Mouse (Mus musculus): ENCODE measurements around the gene Olfr1040. TPM values are rescaled to one million over a fixed set of nuclear protein-coding genes. Genes with fewer than 3 reads are reported as not detected.

Gene Olfr1040
- polyA plus RNA-seq, 1 experiment = not detected

DNA sequence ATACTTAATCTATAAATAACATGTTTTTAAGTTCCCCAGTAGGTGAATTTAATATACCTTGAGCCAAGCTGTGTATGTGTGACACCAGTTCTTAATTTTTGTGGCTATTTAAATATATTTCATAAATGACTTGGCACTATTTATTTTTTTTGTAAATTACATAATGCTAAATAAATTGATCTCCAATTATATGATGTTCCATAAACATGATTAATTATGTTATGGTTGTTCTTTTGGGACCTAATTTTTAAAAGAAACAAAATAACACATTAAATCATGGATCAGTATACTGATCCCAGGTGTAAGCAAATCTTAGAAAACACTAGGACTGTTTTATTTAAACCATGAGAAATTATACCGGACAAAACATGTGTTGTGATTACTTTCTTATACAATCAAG lies 10.7 kb downstream of the Olfr1040 start, which contains the start of gene Olfr1039:
Gene Olfr1039, minus strand, starts transcription at position 101 of the 400 bp plus-strand sequence.
- Histone ChIP-seq H3K4me1 (ENCODE audit: control insufficient read depth, insufficient read depth, low read length) (no peaks in the 10 kb centered on the region), H3K4me3 (ENCODE audit: insufficient read depth, low read depth, low read length) (no peak within 1 kb of the TSS), H3K27ac (ENCODE audit: insufficient read depth, low read depth, low read length) (no peak within 1 kb of the TSS), H3K36me3 (ENCODE audit: control insufficient read depth, insufficient read depth, low read length) (no peaks in the 10 kb centered on the region), H3K27me3 (replicated peaks; ENCODE audit: control insufficient read depth, insufficient read depth, low read length) (no peaks in the 10 kb centered on the region)
- no peak for DNase-seq
- WGBS = 95% methylated on average over 1 of the region's 1 CpGs
- TF ChIP-seq POLR2A (IDR thresholded peaks at IDR 0.05; ENCODE audit: low read depth, low read length) (no peak), CTCF (conservative IDR thresholded peaks at IDR 0.05; ENCODE audit: insufficient read depth, insufficient read length, low read depth, low read length) (no peak)

Other genes starting within 250 kb of the Olfr1040 start
- gene Olfr1024, start 241.7 kb downstream of the Olfr1040 start, polyA plus RNA-seq (2012; rRNA removed) = not detected in 2 replicates
- gene Olfr1025-ps1, start 231.5 kb downstream of the Olfr1040 start, polyA plus RNA-seq (2012; rRNA removed) = not detected in 2 replicates
- not detected in 2 replicates for gene Olfr1026, start 225.2 kb downstream of the Olfr1040 start, polyA plus RNA-seq (2012; rRNA removed)
- gene Olfr1028, start 196.3 kb downstream of the Olfr1040 start, polyA plus RNA-seq (2012; rRNA removed) = not detected in 2 replicates
- gene Olfr1029, start 172.8 kb downstream of the Olfr1040 start, polyA plus RNA-seq (2012; rRNA removed) = 0.13 TPM in 1 of 2 replicates, not detected in the other
- gene Olfr1030, start 167.5 kb downstream of the Olfr1040 start, polyA plus RNA-seq (2012; rRNA removed) = not detected in 2 replicates
- not detected in 2 replicates for gene Olfr1031, start 156.4 kb downstream of the Olfr1040 start, polyA plus RNA-seq (2012; rRNA removed)
- not detected in 2 replicates for gene Olfr1032, start 141.2 kb downstream of the Olfr1040 start, polyA plus RNA-seq (2012; rRNA removed)
- 0.42 and 0.59 TPM in 2 replicates for gene Olfr1033, start 126.1 kb downstream of the Olfr1040 start, polyA plus RNA-seq (2012; rRNA removed)
- 0.08 and 0.13 TPM in 2 replicates for gene Olfr1034, start 100.9 kb downstream of the Olfr1040 start, polyA plus RNA-seq (2012; rRNA removed)
- not detected in 2 replicates for gene Olfr1036, start 72.7 kb downstream of the Olfr1040 start, polyA plus RNA-seq (2012; rRNA removed)
- not detected in 2 replicates for gene Olfr1037, start 59.3 kb downstream of the Olfr1040 start, polyA plus RNA-seq (2012; rRNA removed)
- gene Olfr1039, start 10.8 kb downstream of the Olfr1040 start, polyA plus RNA-seq (2012; rRNA removed) = not detected in 2 replicates
- not detected in 2 replicates for gene Olfr1042, start 15.1 kb upstream of the Olfr1040 start, polyA plus RNA-seq (2012; rRNA removed)
- not detected in 2 replicates for gene Olfr1043, start 20.8 kb upstream of the Olfr1040 start, polyA plus RNA-seq (2012; rRNA removed)
- not detected in 2 replicates for gene Olfr1044, start 31.1 kb upstream of the Olfr1040 start, polyA plus RNA-seq (2012; rRNA removed)
- gene Olfr52, start 39.0 kb upstream of the Olfr1040 start, polyA plus RNA-seq (2012; rRNA removed) = not detected in 2 replicates
- gene Olfr1045, start 56.3 kb upstream of the Olfr1040 start, polyA plus RNA-seq (2012; rRNA removed) = not detected in 2 replicates
- gene Olfr1046, start 72.6 kb upstream of the Olfr1040 start, polyA plus RNA-seq (2012; rRNA removed) = not detected in 2 replicates
- gene Olfr1047, start 84.7 kb upstream of the Olfr1040 start, polyA plus RNA-seq (2012; rRNA removed) = not detected in 2 replicates
- gene Olfr1048, start 93.6 kb upstream of the Olfr1040 start, polyA plus RNA-seq (2012; rRNA removed) = not detected in 2 replicates
- not detected in 2 replicates for gene Olfr1049, start 111.6 kb upstream of the Olfr1040 start, polyA plus RNA-seq (2012; rRNA removed)
- not detected in 2 replicates for gene Olfr1051, start 132.4 kb upstream of the Olfr1040 start, polyA plus RNA-seq (2012; rRNA removed)
- gene Olfr1052, start 145.7 kb upstream of the Olfr1040 start, polyA plus RNA-seq (2012; rRNA removed) = not detected in 2 replicates
- gene Olfr1053, start 168.6 kb upstream of the Olfr1040 start, polyA plus RNA-seq (2012; rRNA removed) = not detected in 2 replicates
- not detected in 2 replicates for gene Olfr1054, start 188.7 kb upstream of the Olfr1040 start, polyA plus RNA-seq (2012; rRNA removed)
- not detected in 2 replicates for gene Olfr1055, start 203.6 kb upstream of the Olfr1040 start, polyA plus RNA-seq (2012; rRNA removed)
- gene Olfr1056, start 215.7 kb upstream of the Olfr1040 start, polyA plus RNA-seq (2012; rRNA removed) = not detected in 2 replicates
- gene Olfr1057, start 231.7 kb upstream of the Olfr1040 start, polyA plus RNA-seq (2012; rRNA removed) = not detected in 2 replicates
- not detected in 2 replicates for gene Olfr1058, start 241.8 kb upstream of the Olfr1040 start, polyA plus RNA-seq (2012; rRNA removed)

Measured in kidney, adult 2 months (tissue).